Mouse (Mus musculus): ENCODE measurements around the gene Crtc3.

DNA sequence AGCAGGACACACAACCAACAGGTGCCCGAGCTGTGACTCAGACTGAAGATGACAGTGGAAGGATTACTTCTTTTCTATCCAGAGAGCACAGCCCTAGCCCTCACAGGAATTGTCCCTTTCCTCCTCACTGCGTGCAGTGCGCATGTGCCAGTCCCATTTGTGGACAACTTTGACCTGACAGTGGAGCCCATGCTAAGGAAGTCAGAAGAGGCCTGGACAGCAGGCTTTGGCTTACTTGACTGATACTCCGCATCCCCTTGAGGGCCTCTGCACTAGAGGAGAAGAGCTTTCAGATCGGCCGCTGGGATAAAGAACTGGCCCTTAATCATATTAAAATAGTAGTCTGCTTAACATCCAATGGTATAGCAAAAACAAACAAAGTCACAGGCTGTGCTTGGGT, 17.8 kb downstream of the Crtc3 start:
- no peak for TF ChIP-seq POLR2A (IDR thresholded peaks at IDR 0.05; ENCODE audit: control insufficient read depth, extremely low read depth, insufficient read depth, low read length, poor library complexity)
- no peak for TF ChIP-seq CTCF (IDR thresholded peaks at IDR 0.05; ENCODE audit: borderline replicate concordance, control insufficient read depth, extremely low read depth, insufficient read depth, low read length, poor library complexity)

Data from thymus, adult 2 months (tissue).